Mouse (Mus musculus) natural killer cell, adult 2 months (primary cell): ENCODE measurements around the gene A730049H05Rik.

Experiments used
- DNase-seq, 2 experiments: peaks; one replicate each; pipeline ENCODE4 v3.0.0; 2022; ENCODE audit warnings: low spot score in 2 of 2

Gene A730049H05Rik

GRCm38 (mm10) chr6:92816311-92816751 lies at the start of gene A730049H05Rik:
TSS of gene A730049H05Rik (plus strand) at chr6:92816478.
- no peak for DNase-seq

GRCm38 (mm10) chr6:92776356-92776755 lies 39.9 kb upstream of the A730049H05Rik start:
- no peak for DNase-seq

GRCm38 (mm10) chr6:92779140-92779934 lies 36.9 kb upstream of the A730049H05Rik start:
- DNase-seq, result no peak

GRCm38 (mm10) chr6:92779935-92780205 lies 36.4 kb upstream of the A730049H05Rik start:
- no peak for DNase-seq

GRCm38 (mm10) chr6:92781446-92781845 lies 34.8 kb upstream of the A730049H05Rik start:
- no peak for DNase-seq

GRCm38 (mm10) chr6:92784782-92785181 lies 31.5 kb upstream of the A730049H05Rik start:
- DNase-seq, result no peak

- DNase-seq, result no peak
These were observed 29.4 kb upstream of the A730049H05Rik start for GRCm38 (mm10) chr6:92786701-92787375.

- no peak for DNase-seq
These were observed 28.9 kb upstream of the A730049H05Rik start for GRCm38 (mm10) chr6:92787376-92787712.

- DNase-seq, result no peak
These were observed 22.5 kb upstream of the A730049H05Rik start for GRCm38 (mm10) chr6:92793804-92794203.

GRCm38 (mm10) chr6:92801462-92801861 lies 14.8 kb upstream of the A730049H05Rik start:
- DNase-seq, result no peak

GRCm38 (mm10) chr6:92802421-92802820 lies 13.9 kb upstream of the A730049H05Rik start:
- DNase-seq, result no peak

GRCm38 (mm10) chr6:92803213-92803612 lies 13.1 kb upstream of the A730049H05Rik start:
- DNase-seq, result no peak

- no peak for DNase-seq
These were observed 11.9 kb upstream of the A730049H05Rik start for GRCm38 (mm10) chr6:92804254-92804971.

- no peak for DNase-seq
These were observed 6.5 kb upstream of the A730049H05Rik start for GRCm38 (mm10) chr6:92809818-92810217.

GRCm38 (mm10) chr6:92810628-92811027 lies 5.7 kb upstream of the A730049H05Rik start:
- no peak for DNase-seq

GRCm38 (mm10) chr6:92811566-92811965 lies 4.7 kb upstream of the A730049H05Rik start:
- DNase-seq, result no peak

- DNase-seq, result no peak
These were observed 3.4 kb upstream of the A730049H05Rik start for GRCm38 (mm10) chr6:92812702-92813370.

- DNase-seq, result no peak
These were observed 1.4 kb downstream of the A730049H05Rik start for GRCm38 (mm10) chr6:92817661-92818060.

GRCm38 (mm10) chr6:92821606-92822005 lies 5.3 kb downstream of the A730049H05Rik start:
- no peak for DNase-seq

GRCm38 (mm10) chr6:92822006-92822405 lies 5.7 kb downstream of the A730049H05Rik start:
- DNase-seq, result no peak

GRCm38 (mm10) chr6:92823991-92824390 lies 7.7 kb downstream of the A730049H05Rik start:
- no peak for DNase-seq

- no peak for DNase-seq
These were observed 10.3 kb downstream of the A730049H05Rik start for GRCm38 (mm10) chr6:92826561-92826960.
